Mouse (Mus musculus) frontal cortex, adult 2 months (tissue): ENCODE data around the gene Prim2. TPM values are rescaled to one million over a fixed set of nuclear protein-coding genes. Genes with fewer than 3 reads are reported as not detected.

Source experiments
- DNase-seq, 2 experiments: peaks; one replicate each; pipeline ENCODE4 v3.0.0; 2022; ENCODE audit warnings: low spot score in 1 of 2; ENCODE audit errors: extremely low spot score in 1 of 2
- polyA plus RNA-seq: library from polyadenylated mRNA; depleted of rRNA; stranded (reverse); fragments of >200 nt; gene quantifications from 2 replicates; pipeline ENCODE4 v1.2.3, GENCODE M21; 2012; rRNA removed

Gene Prim2
- polyA plus RNA-seq, 1 experiment: 9.9 TPM

GRCm38 (mm10) chr1:33496128-33496527 is 173.5 kb downstream of the Prim2 start:
- no peak for DNase-seq

- DNase-seq: no peak
Observed at GRCm38 (mm10) chr1:33495586-33495985, 174.0 kb downstream of the Prim2 start.

- no peak for DNase-seq
Observed at GRCm38 (mm10) chr1:33495203-33495553, 174.4 kb downstream of the Prim2 start.

GRCm38 (mm10) chr1:33494524-33495202 is 174.9 kb downstream of the Prim2 start:
- peak in 1 of 2 experiments; percentile 30 for DNase-seq

- no peak for DNase-seq
Observed at GRCm38 (mm10) chr1:33490220-33490619, 179.4 kb downstream of the Prim2 start.

- no peak for DNase-seq
Observed at GRCm38 (mm10) chr1:33488372-33488771, 181.2 kb downstream of the Prim2 start.

GRCm38 (mm10) chr1:33483746-33484145 is 185.8 kb downstream of the Prim2 start:
- DNase-seq: no peak

- no peak for DNase-seq
Observed at GRCm38 (mm10) chr1:33480382-33480781, 189.2 kb downstream of the Prim2 start.

- no peak for DNase-seq
Observed at GRCm38 (mm10) chr1:33471069-33471468, 198.5 kb downstream of the Prim2 start.

GRCm38 (mm10) chr1:33470222-33470621 is 199.4 kb downstream of the Prim2 start:
- DNase-seq: no peak

- DNase-seq: no peak
Observed at GRCm38 (mm10) chr1:33464234-33464633, 205.4 kb downstream of the Prim2 start.

GRCm38 (mm10) chr1:33460703-33461102 is 208.9 kb downstream of the Prim2 start:
- no peak for DNase-seq

- DNase-seq: no peak
Observed at GRCm38 (mm10) chr1:33460262-33460661, 209.3 kb downstream of the Prim2 start.

GRCm38 (mm10) chr1:33458950-33459349 is 210.6 kb downstream of the Prim2 start:
- DNase-seq: no peak

GRCm38 (mm10) chr1:33454251-33454650 is 215.3 kb downstream of the Prim2 start:
- DNase-seq: peak in 1 of 2 experiments; percentile 17

- DNase-seq: no peak
Observed at GRCm38 (mm10) chr1:33453299-33453698, 216.3 kb downstream of the Prim2 start.

- DNase-seq: no peak
Observed at GRCm38 (mm10) chr1:33447179-33447578, 222.4 kb downstream of the Prim2 start.

GRCm38 (mm10) chr1:33436167-33436566 is 233.4 kb downstream of the Prim2 start:
- no peak for DNase-seq

Other genes starting within 250 kb of the Prim2 start
- gene Rab23, start 50.1 kb upstream of the Prim2 start, polyA plus RNA-seq: 20.3 and 20.9 TPM in 2 replicates
- gene Bag2, start 88.0 kb upstream of the Prim2 start, polyA plus RNA-seq: 14.6 and 14.8 TPM in 2 replicates
- gene Zfp451, start 144.8 kb upstream of the Prim2 start, polyA plus RNA-seq: 22.8 and 25.1 TPM in 2 replicates
- gene Bend6, start 238.0 kb upstream of the Prim2 start, polyA plus RNA-seq: 93.6 and 97.2 TPM in 2 replicates
- gene Dst, start 238.4 kb upstream of the Prim2 start, polyA plus RNA-seq: 80.7 and 80.9 TPM in 2 replicates